Mouse (Mus musculus) erythroblast, embryonic 14.5 days (primary cell): ENCODE data around the gene Hkdc1. TPM values are rescaled to one million over a fixed set of nuclear protein-coding genes. Genes with fewer than 3 reads are reported as not detected.
A peak's percentile ranks its signal among the peaks of the same experiment; 100 is the strongest.
"Not testable (repeated sequence)": the region's sequence is repeated elsewhere in the genome, so short reads cannot be mapped to it uniquely, and the experiment has no call there.

Experiments
- H3K27me3 ChIP-seq: 2 replicates; pipeline ENCODE4 v1.6.1; 2012; ENCODE audit warnings: inconsistent platforms; ENCODE audit not compliant: control insufficient read depth
- H3K36me3 ChIP-seq: 2 replicates; pipeline ENCODE4 v1.6.1; 2012; ENCODE audit warnings: mild to moderate bottlenecking, inconsistent platforms; ENCODE audit not compliant: control insufficient read depth
- H3K4me1 ChIP-seq: 2 replicates; pipeline ENCODE4 v1.6.1; 2012; ENCODE audit warnings: inconsistent platforms; ENCODE audit not compliant: control insufficient read depth
- H3K4me3 ChIP-seq: replicated peaks from 2 replicates; pipeline ENCODE3; 2012; ENCODE audit warnings: moderate library complexity, mild to moderate bottlenecking, inconsistent platforms
- H3K9me3 ChIP-seq: 2 replicates; pipeline ENCODE4 v1.6.1; 2012; ENCODE audit warnings: low read length, inconsistent platforms, mixed read lengths; ENCODE audit not compliant: control insufficient read depth
- GATA1 ChIP-seq: IDR thresholded peaks from 2 replicates; pipeline ENCODE4 v1.6.1; 2012; ENCODE audit warnings: low read length, inconsistent platforms, mixed read lengths
- TAL1 ChIP-seq: IDR thresholded peaks from 3 replicates; pipeline ENCODE4 v1.6.1; 2012; ENCODE audit warnings: low read length, inconsistent platforms, mixed read lengths
- polyA plus RNA-seq: library from polyadenylated mRNA; stranded (reverse); fragments of >175 nt; gene quantifications from 2 replicates; pipeline ENCODE4 v1.2.3, GENCODE M21; 2012

The Hkdc1 gene
- polyA plus RNA-seq, result 0.01 TPM in 2 replicates

DNA sequence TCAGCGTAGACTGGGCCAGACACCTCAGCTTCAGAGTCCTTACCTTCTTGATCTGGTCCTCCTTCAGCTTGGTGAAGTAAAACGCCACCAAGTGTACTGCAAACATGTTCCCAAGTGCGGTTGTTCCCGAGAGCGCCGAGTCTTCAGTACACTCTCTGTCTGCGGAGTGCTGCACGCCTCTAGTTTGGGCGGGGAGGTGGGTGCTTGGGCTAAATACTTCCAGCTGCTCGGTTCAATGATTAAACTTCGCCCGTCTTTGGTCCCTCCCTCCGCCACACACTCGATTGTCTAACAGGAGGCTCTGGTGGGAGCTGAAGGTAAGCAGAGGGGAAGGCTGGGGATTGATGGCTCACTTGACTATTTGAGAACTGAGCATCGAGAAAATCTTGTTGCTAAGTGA, at the start of gene Hkdc1:
Gene Hkdc1, minus strand, starts transcription at position 237 of the 400 bp plus-strand sequence.
- H3K4me3 ChIP-seq, result peak within 1 kb of the TSS; percentile 31
- no peak for TF ChIP-seq GATA1
- TF ChIP-seq TAL1, result no peak

GRCm38 (mm10) chr10:62471105-62471504, 48.8 kb upstream of the Hkdc1 start:
- no peaks in the 10 kb centered on the region for H3K9me3 ChIP-seq
- peaks cover 2% of the 10 kb centered on the region for H3K4me1 ChIP-seq
- TF ChIP-seq TAL1 (no peak), GATA1 (no peak)
- H3K4me3 ChIP-seq, result no peak overlapping the region
- H3K36me3 ChIP-seq, result peaks cover 57% of the 10 kb centered on the region
- H3K27me3 ChIP-seq, result no peaks in the 10 kb centered on the region

More for the DNA sequence above, at the start of gene Hkdc1:
- H3K9me3 ChIP-seq, result no peaks in the 10 kb centered on the region
- no peaks in the 10 kb centered on the region for H3K4me1 ChIP-seq
- no peaks in the 10 kb centered on the region for H3K36me3 ChIP-seq
- no peaks in the 10 kb centered on the region for H3K27me3 ChIP-seq

- Histone ChIP-seq H3K27me3 (no peaks in the 10 kb centered on the region), H3K36me3 (peaks cover 55% of the 10 kb centered on the region), H3K9me3 (no peaks in the 10 kb centered on the region), H3K4me1 (peaks cover 2% of the 10 kb centered on the region), H3K4me3 (no peak overlapping the region)
- no peak for TF ChIP-seq GATA1
- TF ChIP-seq TAL1, result no peak
Measured at GRCm38 (mm10) chr10:62469736-62470135, 47.4 kb upstream of the Hkdc1 start.

DNA sequence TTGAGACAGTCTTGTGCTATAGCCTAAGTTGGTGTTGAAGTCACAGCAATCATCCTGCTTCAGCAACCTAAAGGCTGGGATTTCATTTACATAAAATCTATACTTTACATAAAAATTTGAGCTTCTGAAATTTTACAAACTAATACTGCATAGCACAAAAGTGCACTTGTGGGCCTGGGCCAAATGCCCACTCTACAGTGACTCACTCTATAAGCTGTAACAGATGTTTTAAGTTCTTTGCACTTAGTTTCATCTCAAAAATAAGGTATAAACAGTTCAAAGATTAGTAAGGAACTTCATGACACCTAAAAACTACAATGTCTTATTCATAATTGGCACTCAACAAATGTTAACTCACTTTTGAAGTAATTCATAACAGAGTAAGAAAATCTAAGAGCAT, 39.0 kb upstream of the Hkdc1 start:
- Histone ChIP-seq H3K4me1 (no peaks in the 10 kb centered on the region), H3K27me3 (no peaks in the 10 kb centered on the region), H3K4me3 (no peak overlapping the region), H3K9me3 (no peaks in the 10 kb centered on the region), H3K36me3 (peaks cover 81% of the 10 kb centered on the region)
- TF ChIP-seq GATA1 (no peak), TAL1 (no peak)

GRCm38 (mm10) chr10:62452001-62452400, 29.7 kb upstream of the Hkdc1 start:
- peaks cover 49% of the 10 kb centered on the region for H3K36me3 ChIP-seq

GRCm38 (mm10) chr10:62450280-62450640, 28.0 kb upstream of the Hkdc1 start:
- Histone ChIP-seq H3K27me3 (no peaks in the 10 kb centered on the region), H3K9me3 (no peaks in the 10 kb centered on the region), H3K36me3 (peaks cover 49% of the 10 kb centered on the region), H3K4me3 (peak overlapping the region; percentile 98), H3K4me1 (peaks cover 40% of the 10 kb centered on the region)
- no peak for TF ChIP-seq TAL1
- TF ChIP-seq GATA1, result no peak

More at GRCm38 (mm10) chr10:62452001-62452400, 29.7 kb upstream of the Hkdc1 start:
- not testable (repeated sequence) for H3K9me3 ChIP-seq, H3K4me3 ChIP-seq, H3K27me3 ChIP-seq
- H3K4me1 ChIP-seq, result peaks cover 40% of the 10 kb centered on the region

GRCm38 (mm10) chr10:62449364-62450279, 27.3 kb upstream of the Hkdc1 start, which contains the start of the genes 4930507D05Rik and Supv3l1:
4930507D05Rik (plus strand) TSS chr10:62449489.
Supv3l1 (minus strand) TSS chr10:62449738.
- TF ChIP-seq TAL1 (no peak), GATA1 (no peak)
- Histone ChIP-seq H3K4me3 (peak within 1 kb of the TSS; percentile 98), H3K4me1 (peaks cover 40% of the 10 kb centered on the region), H3K36me3 (peaks cover 51% of the 10 kb centered on the region), H3K27me3 (no peaks in the 10 kb centered on the region), H3K9me3 (no peaks in the 10 kb centered on the region)

- Histone ChIP-seq H3K36me3 (peaks cover 77% of the 10 kb centered on the region), H3K27me3 (no peaks in the 10 kb centered on the region), H3K4me3 (no peak overlapping the region), H3K4me1 (no peaks in the 10 kb centered on the region), H3K9me3 (no peaks in the 10 kb centered on the region)
- no peak for TF ChIP-seq TAL1
- TF ChIP-seq GATA1, result no peak
Measured at GRCm38 (mm10) chr10:62430427-62430826, 8.1 kb upstream of the Hkdc1 start.

DNA sequence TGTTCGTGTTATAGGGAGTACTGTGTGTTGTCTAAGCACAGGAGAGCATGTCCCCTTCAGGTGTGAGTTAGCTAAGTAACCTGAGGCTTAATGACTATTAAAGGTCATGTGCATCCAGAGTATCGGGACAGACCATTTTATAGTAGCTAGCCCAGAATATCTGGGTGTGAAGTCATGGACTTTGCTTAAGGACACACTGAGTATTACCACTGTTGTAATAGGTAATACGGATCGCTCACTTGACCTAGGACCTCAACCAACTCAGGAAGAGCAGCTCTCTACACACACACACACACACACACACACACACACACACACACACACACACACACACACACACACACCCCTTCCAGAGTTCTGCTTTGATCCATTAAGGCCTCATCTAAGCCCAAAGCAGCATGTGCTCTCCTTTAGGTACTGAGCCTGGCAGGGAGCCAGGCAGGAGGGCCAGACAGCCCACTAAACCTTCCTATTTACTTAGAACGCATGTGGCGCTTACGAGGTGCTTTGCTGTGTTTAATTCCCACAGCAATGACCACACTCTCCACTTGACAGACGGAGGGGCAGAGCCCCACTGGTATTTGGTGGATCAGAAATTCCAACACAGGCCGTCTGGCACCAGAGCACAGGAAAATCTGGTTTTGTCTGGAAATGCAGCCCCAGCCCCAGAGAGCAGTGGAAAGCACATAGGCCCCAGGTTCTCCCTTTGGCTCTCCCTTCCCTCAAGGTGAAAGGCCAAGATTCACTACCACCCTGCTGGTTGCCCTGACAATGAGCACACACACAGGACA, 3.0 kb upstream of the Hkdc1 start:
- no peak overlapping the region for H3K4me3 ChIP-seq
- TF ChIP-seq TAL1, result no peak
- no peak for TF ChIP-seq GATA1

More for the DNA sequence above, 3.0 kb upstream of the Hkdc1 start:
- H3K36me3 ChIP-seq, result peaks cover 26% of the 10 kb centered on the region
- no peaks in the 10 kb centered on the region for H3K9me3 ChIP-seq
- H3K4me1 ChIP-seq, result no peaks in the 10 kb centered on the region
- no peaks in the 10 kb centered on the region for H3K27me3 ChIP-seq
